8 mouse cellular contexts compared by ENCODE assay signal in the genomic region with DNA sequence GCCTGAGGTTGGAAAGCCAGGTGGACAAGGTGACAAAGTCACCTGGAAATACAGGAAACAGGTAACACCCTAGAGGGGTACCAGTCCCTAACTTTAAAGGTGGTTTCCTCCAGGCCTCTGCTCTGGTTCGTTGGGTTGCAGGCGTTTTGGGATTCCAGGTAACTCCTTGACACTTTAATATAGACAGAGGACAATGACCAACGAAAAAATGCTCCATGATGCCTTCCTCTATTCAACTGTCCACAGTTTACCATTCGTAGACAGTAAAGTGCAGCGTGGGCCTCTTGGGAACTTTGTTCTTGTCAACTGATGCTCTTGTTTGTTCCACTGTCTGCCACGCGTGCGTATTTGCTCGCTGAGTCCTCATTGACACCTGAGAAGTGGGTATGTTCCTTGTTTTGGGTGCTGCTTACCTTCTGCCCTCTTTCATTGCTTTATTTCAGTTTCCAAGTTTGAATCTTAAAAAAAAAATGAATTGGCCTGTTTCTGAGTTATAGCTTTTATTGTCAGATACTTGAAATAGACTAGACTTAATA. TPM values are rescaled to one million over a fixed set of nuclear protein-coding genes. Genes with fewer than 3 reads are reported as not detected.
DNase-seq lines count a peak whose midpoint lies in the region; ATAC-seq and TF ChIP-seq lines count a peak whose summit lies in the region.

No protein-coding gene starts in this region.

- H3K27ac ChIP-seq in CH12.LX (ENCODE audit: insufficient read depth, low read depth), result no peak overlapping the region
- no peak overlapping the region for H3K27ac ChIP-seq in forebrain, postnatal 0 days (ENCODE audit: low read depth, low read length)
- H3K27ac ChIP-seq in liver, embryonic 14.5 days, result no peak overlapping the region

- H3K4me2 ChIP-seq in CH12.LX (ENCODE audit: insufficient read depth, low read depth, poor library complexity, severe bottlenecking), result peak overlapping the region; percentile 38
- peak overlapping the region; percentile 67 for H3K4me2 ChIP-seq in forebrain, postnatal 0 days (ENCODE audit: low read depth)
- H3K4me2 ChIP-seq in liver, embryonic 14.5 days (ENCODE audit: low read depth), result peak overlapping the region; percentile 76

- H3K9me3 ChIP-seq in erythroblast, embryonic 14.5 days (ENCODE audit: control insufficient read depth, low read length), result 0 out of 2 replicates have a peak, but pooled peaks cover 2% of the 10 kb centered on the region
- no peaks in the 10 kb centered on the region for H3K9me3 ChIP-seq in CH12.LX (replicated peaks; ENCODE audit: low read length)
- no peaks in the 10 kb centered on the region for H3K9me3 ChIP-seq in forebrain, postnatal 0 days (ENCODE audit: low read length)
- no peaks in the 10 kb centered on the region for H3K9me3 ChIP-seq in liver, embryonic 14.5 days (ENCODE audit: control insufficient read depth, low read length)

- TF ChIP-seq CTCF in CH12.LX (conservative IDR thresholded peaks at IDR 0.05 in 1 of 2, IDR thresholded peaks at IDR 0.05 in 1 of 2; ENCODE audit: low read depth in 2 of 2, low read length in 2 of 2), result no peak
- no peak for TF ChIP-seq CTCF in forebrain, postnatal 0 days (IDR thresholded peaks at IDR 0.05; ENCODE audit: low read depth)
- no peak for TF ChIP-seq CTCF in liver, embryonic 14.5 days (IDR thresholded peaks at IDR 0.05; ENCODE audit: low read depth)

- no peak for ATAC-seq in erythroblast, adult 5-6 weeks (replicated peaks; ENCODE audit: low FRiP score, poor library complexity, severe bottlenecking)
- ATAC-seq in forebrain, postnatal 0 days, result no peak
- no peak for ATAC-seq in liver, embryonic 14.5 days (ENCODE audit: insufficient read depth)
- ATAC-seq in megakaryocyte-erythroid progenitor cell, adult 5-6 weeks (replicated peaks; ENCODE audit: low FRiP score, low TSS enrichment, poor library complexity, severe bottlenecking), result no peak
- ATAC-seq in inflammation-experienced regulatory T-cells, adult 6 months, result no peak

- TF ChIP-seq EP300 in CH12.LX (IDR thresholded peaks at IDR 0.05; ENCODE audit: low read length), result no peak
- no peak for TF ChIP-seq EP300 in liver, embryonic 14.5 days (IDR thresholded peaks at IDR 0.05; ENCODE audit: low read depth)

- peaks cover 26% of the 10 kb centered on the region for H3K4me1 ChIP-seq in erythroblast, embryonic 14.5 days (ENCODE audit: control insufficient read depth)
- H3K4me1 ChIP-seq in CH12.LX (ENCODE audit: control insufficient read depth in 1 of 2, insufficient read depth in 2 of 2), result peaks cover 2 to 21% of the 10 kb centered on the region in 2 experiments
- H3K4me1 ChIP-seq in forebrain, postnatal 0 days (ENCODE audit: insufficient read depth), result peaks cover 16% of the 10 kb centered on the region
- peaks cover 4 to 11% of the 10 kb centered on the region in 2 experiments; a peak in 3 of 4 replicates for H3K4me1 ChIP-seq in liver, embryonic 14.5 days (replicated peaks; ENCODE audit: control insufficient read depth in 2 of 2, insufficient read depth in 2 of 2, low read length in 1 of 2)

- H3K27me3 ChIP-seq in erythroblast, embryonic 14.5 days (ENCODE audit: control insufficient read depth), result peaks cover 23% of the 10 kb centered on the region
- no peaks in the 10 kb centered on the region for H3K27me3 ChIP-seq in CH12.LX (replicated peaks)
- no peaks in the 10 kb centered on the region for H3K27me3 ChIP-seq in forebrain, postnatal 0 days (ENCODE audit: insufficient read depth, low read length)
- peaks cover 6% of the 10 kb centered on the region for H3K27me3 ChIP-seq in liver, embryonic 14.5 days (ENCODE audit: control insufficient read depth, insufficient read depth, low read length)

- 11% methylated on average over 9 of the region's 9 CpGs for WGBS in forebrain, postnatal 0 days
- WGBS in liver, embryonic 14.5 days (ENCODE audit: insufficient replicate concordance), result 59% methylated on average over 9 of the region's 9 CpGs

- dilution Hi-C loops in CH12.LX (cut with MboI; ENCODE audit: extremely low pct_ligation_motif_present, extremely low pct_unique_long_range_greater_than_20kb, low sequenced_read_pairs), result no loop called here

- in situ Hi-C loops in CH12.LX (cut with MboI; ENCODE audit: low pct_ligation_motif_present, low pct_unique_long_range_greater_than_20kb, low sequenced_read_pairs), result loop anchor here (5.0 kb wide), 1 partner anchor 219 kb away; no protein-coding TSS in a partner anchor

- peak; percentile 49 for DNase-seq in CH12.LX (ENCODE audit: extremely low read depth)
- DNase-seq in forebrain, postnatal 0 days, result no peak
- no peak for DNase-seq in liver, embryonic 14.5 days (ENCODE audit: low read depth in 3 of 3, low spot score in 3 of 3)
- no peak for DNase-seq in embryo, embryonic 10 days (ENCODE audit: low spot score)

- TF ChIP-seq POLR2A in CH12.LX (IDR thresholded peaks at IDR 0.05; ENCODE audit: low read depth, low read length), result no peak

- H3K4me3 ChIP-seq in erythroblast, embryonic 14.5 days (replicated peaks), result peak overlapping the region; percentile 75
- peak overlapping the region; percentile 85 to 97 (median 95) for H3K4me3 ChIP-seq in CH12.LX (replicated peaks in 1 of 3; ENCODE audit: low read depth in 2 of 3, low read length in 2 of 3, poor library complexity in 1 of 3)
- peak overlapping the region; percentile 97 for H3K4me3 ChIP-seq in forebrain, postnatal 0 days (ENCODE audit: low read depth, low read length)
- H3K4me3 ChIP-seq in liver, embryonic 14.5 days (ENCODE audit: insufficient read depth in 1 of 2, low read depth in 2 of 2, low read length in 2 of 2), result peak overlapping the region; percentile 62 to 65

- H3K79me2 ChIP-seq in CH12.LX (replicated peaks; ENCODE audit: control insufficient read depth, extremely low read depth, insufficient read depth, poor library complexity, severe bottlenecking), result peaks cover 49% of the 10 kb centered on the region

- TF ChIP-seq RAD21 in CH12.LX (IDR thresholded peaks at IDR 0.05; ENCODE audit: low read depth, low read length), result no peak; the same call in 1 of the 2 replicates

- H3K9ac ChIP-seq in CH12.LX (ENCODE audit: insufficient read depth, low read depth), result peak overlapping the region; percentile 90
- H3K9ac ChIP-seq in forebrain, postnatal 0 days, result peak overlapping the region; percentile 89
- H3K9ac ChIP-seq in liver, embryonic 14.5 days (replicated peaks), result no peak overlapping the region; the same call in 1 of the 2 replicates

- H3K36me3 ChIP-seq in erythroblast, embryonic 14.5 days (ENCODE audit: control insufficient read depth), result no peaks in the 10 kb centered on the region
- peaks cover 0 to 9% of the 10 kb centered on the region in 2 experiments for H3K36me3 ChIP-seq in CH12.LX (replicated peaks in 1 of 2; ENCODE audit: control insufficient read depth in 1 of 2, insufficient read depth in 1 of 2, low read length in 1 of 2)
- H3K36me3 ChIP-seq in forebrain, postnatal 0 days (ENCODE audit: insufficient read depth), result no peaks in the 10 kb centered on the region
- no peaks in the 10 kb centered on the region for H3K36me3 ChIP-seq in liver, embryonic 14.5 days (replicated peaks; ENCODE audit: control insufficient read depth, insufficient read depth, low read depth)

TF ChIP-seq in CH12.LX, 34 proteins besides CTCF, POLR2A, EP300 and RAD21 (continues in another document):
- TF ChIP-seq NELFE (IDR thresholded peaks at IDR 0.05; ENCODE audit: low read depth, low read length) (no peak), ELF1 (IDR thresholded peaks at IDR 0.05; ENCODE audit: low read depth, low read length) (no peak), ZC3H11A (IDR thresholded peaks at IDR 0.05; ENCODE audit: low read depth, low read length) (no peak), E2F4 (IDR thresholded peaks at IDR 0.05; ENCODE audit: insufficient replicate concordance, low read depth, low read length) (no peak), NRF1 (IDR thresholded peaks at IDR 0.05; ENCODE audit: low read depth, low read length) (peak; percentile 52; the same call in 1 of the 2 replicates), SIN3A (IDR thresholded peaks at IDR 0.05; ENCODE audit: low read length) (peak; percentile 86), BHLHE40 (IDR thresholded peaks at IDR 0.05; ENCODE audit: low read depth, low read length) (peak; percentile 44), ZKSCAN1 (IDR thresholded peaks at IDR 0.05; ENCODE audit: borderline replicate concordance, low read depth, low read length) (no peak), USF1 (IDR thresholded peaks at IDR 0.05; ENCODE audit: low read depth, low read length) (no peak), CHD1 (IDR thresholded peaks at IDR 0.05; ENCODE audit: low read depth, low read length) (peak; percentile 40; the same call in 1 of the 2 replicates), JUN (IDR thresholded peaks at IDR 0.05; ENCODE audit: insufficient read depth, low read depth, low read length) (no peak), GABPA (IDR thresholded peaks at IDR 0.05; ENCODE audit: insufficient replicate concordance, low read depth, low read length) (no peak), TCF12 (IDR thresholded peaks at IDR 0.05; ENCODE audit: low read depth, low read length) (no peak), USF2 (conservative IDR thresholded peaks at IDR 0.05; ENCODE audit: low read depth, low read length) (no peak), MAZ (IDR thresholded peaks at IDR 0.05; ENCODE audit: low read depth, low read length) (no peak), ZMIZ1 (IDR thresholded peaks at IDR 0.05; ENCODE audit: low read depth, low read length) (no peak), KAT2A (IDR thresholded peaks at IDR 0.05; ENCODE audit: insufficient replicate concordance, low read length) (no peak), ETS1 (conservative IDR thresholded peaks at IDR 0.05; ENCODE audit: low read depth, low read length) (no peak), MAX (IDR thresholded peaks at IDR 0.05; ENCODE audit: low read length) (0 out of 2 replicates have a peak, but pooled peaks have one; percentile 34)

RNA-seq across cellular contexts. Expression of gene Phlpp1, which starts 2.1 kb away (rescaled TPM):
- 0.10 and 0.14 TPM in 2 replicates for polyA plus RNA-seq in erythroblast, embryonic 14.5 days (2012)
- total RNA-seq in erythroblast, adult 5-6 weeks (2015; ENCODE audit: low replicate concordance), result 0.42 and 0.96 TPM in 2 replicates
- total RNA-seq in erythroblast, adult 5-6 weeks (2017; ENCODE audit: low replicate concordance), result 1.1 and 3.3 TPM in 2 replicates
- total RNA-seq in CH12.LX (2012; rRNA removed), result 15.3 and 20.9 TPM in 2 replicates
- total RNA-seq in CH12.LX (2014; rRNA removed), result 12.6 and 14.8 TPM in 2 replicates
- polyA plus RNA-seq in CH12.LX (2012; ENCODE audit: insufficient read length, low read depth), result 37.2 and 38.4 TPM in 2 replicates
- 23.5 and 32.5 TPM in 2 replicates for total RNA-seq in forebrain, postnatal 0 days (2014; rRNA removed)
- 3.6 and 5.1 TPM in 2 replicates for polyA plus RNA-seq in forebrain, postnatal 0 days (2015; fragmentation: Nextera tagmentation; extraction: Ambion mirVana)
- 1.00 and 1.2 TPM in 2 replicates for polyA plus RNA-seq in liver, embryonic 14.5 days (2012; rRNA removed)
- 0.75 and 0.94 TPM in 2 replicates for polyA plus RNA-seq in liver, embryonic 14.5 days (2014; fragmentation: Nextera tagmentation; extraction: Ambion mirVana)
- total RNA-seq in megakaryocyte-erythroid progenitor cell, adult 5-6 weeks (2014; fragmentation: Nextera tagmentation), result 2.1 and 7.1 TPM in 2 replicates
- total RNA-seq in megakaryocyte-erythroid progenitor cell, adult 5-6 weeks (2017), result 1.6 and 2.3 TPM in 2 replicates
- 1 to 10 TPM; 4.4 to 7.8 (median 7.6) TPM for polyA plus RNA-seq in inflammation-experienced regulatory T-cells, adult 6 months (2017; shearing (Covaris generic))
